Mouse (Mus musculus): ENCODE results near the gene Cpxm1. TPM values are rescaled to one million over a fixed set of nuclear protein-coding genes. Genes with fewer than 3 reads are reported as not detected.

Cpxm1 gene
- polyA plus RNA-seq (2014; fragmentation: Illumina TruSeq; extraction: RNeasy Lipid Tissue Mini Kit (QIAGEN cat#74804); ENCODE audit: low read depth, low replicate concordance) = 0.28 TPM

GRCm38 (mm10) chr2:130397186-130397985 lies at the start of gene Cpxm1:
Gene Cpxm1 (minus strand): TSS chr2:130397574.

GRCm38 (mm10) chr2:130424126-130424853 lies 26.9 kb upstream of the Cpxm1 start, which contains the start of the genes Vps16 and Pced1a:
Gene Vps16 (plus strand): TSS chr2:130424339.
Gene Pced1a (minus strand): TSS chr2:130424701.

GRCm38 (mm10) chr2:130406178-130406577 lies 8.8 kb upstream of the Cpxm1 start, which contains the start of gene Tmem239:
Gene Tmem239 (plus strand): TSS chr2:130406478.

GRCm38 (mm10) chr2:130404939-130405338 lies 7.6 kb upstream of the Cpxm1 start, which contains the start of the genes Gm28372 and 1700020A23Rik:
Gene Gm28372 (plus strand): TSS chr2:130405239.
Gene 1700020A23Rik (plus strand): TSS chr2:130405259.

Other genes with a start within 250 kb of the Cpxm1 start
- gene Snrpb, start 218.2 kb downstream of the Cpxm1 start, polyA plus RNA-seq (2014; fragmentation: Illumina TruSeq; extraction: RNeasy Lipid Tissue Mini Kit (QIAGEN cat#74804); ENCODE audit: low read depth, low replicate concordance) = 10.7 TPM
- gene Tmc2, start 202.4 kb downstream of the Cpxm1 start, polyA plus RNA-seq (2014; fragmentation: Illumina TruSeq; extraction: RNeasy Lipid Tissue Mini Kit (QIAGEN cat#74804); ENCODE audit: low read depth, low replicate concordance) = not detected
- gene Nop56, start 123.1 kb downstream of the Cpxm1 start, polyA plus RNA-seq (2014; fragmentation: Illumina TruSeq; extraction: RNeasy Lipid Tissue Mini Kit (QIAGEN cat#74804); ENCODE audit: low read depth, low replicate concordance) = 64.5 TPM
- gene Idh3b, start 113.0 kb downstream of the Cpxm1 start, polyA plus RNA-seq (2014; fragmentation: Illumina TruSeq; extraction: RNeasy Lipid Tissue Mini Kit (QIAGEN cat#74804); ENCODE audit: low read depth, low replicate concordance) = 122 TPM
- gene Ebf4, start 102.4 kb downstream of the Cpxm1 start, polyA plus RNA-seq (2014; fragmentation: Illumina TruSeq; extraction: RNeasy Lipid Tissue Mini Kit (QIAGEN cat#74804); ENCODE audit: low read depth, low replicate concordance) = not detected
- gene Gm28372, start 7.7 kb upstream of the Cpxm1 start, polyA plus RNA-seq (2014; fragmentation: Illumina TruSeq; extraction: RNeasy Lipid Tissue Mini Kit (QIAGEN cat#74804); ENCODE audit: low read depth, low replicate concordance) = not detected
- gene 1700020A23Rik, start 7.7 kb upstream of the Cpxm1 start, polyA plus RNA-seq (2014; fragmentation: Illumina TruSeq; extraction: RNeasy Lipid Tissue Mini Kit (QIAGEN cat#74804); ENCODE audit: low read depth, low replicate concordance) = not detected
- not detected for gene Tmem239, start 8.9 kb upstream of the Cpxm1 start, polyA plus RNA-seq (2014; fragmentation: Illumina TruSeq; extraction: RNeasy Lipid Tissue Mini Kit (QIAGEN cat#74804); ENCODE audit: low read depth, low replicate concordance)
- 19.0 TPM for gene Vps16, start 26.8 kb upstream of the Cpxm1 start, polyA plus RNA-seq (2014; fragmentation: Illumina TruSeq; extraction: RNeasy Lipid Tissue Mini Kit (QIAGEN cat#74804); ENCODE audit: low read depth, low replicate concordance)
- 6.6 TPM for gene Pced1a, start 27.1 kb upstream of the Cpxm1 start, polyA plus RNA-seq (2014; fragmentation: Illumina TruSeq; extraction: RNeasy Lipid Tissue Mini Kit (QIAGEN cat#74804); ENCODE audit: low read depth, low replicate concordance)
- 98.7 TPM for gene Ptpra, start 52.7 kb upstream of the Cpxm1 start, polyA plus RNA-seq (2014; fragmentation: Illumina TruSeq; extraction: RNeasy Lipid Tissue Mini Kit (QIAGEN cat#74804); ENCODE audit: low read depth, low replicate concordance)
- 0.60 TPM for gene Mrps26, start 166.2 kb upstream of the Cpxm1 start, polyA plus RNA-seq (2014; fragmentation: Illumina TruSeq; extraction: RNeasy Lipid Tissue Mini Kit (QIAGEN cat#74804); ENCODE audit: low read depth, low replicate concordance)
- gene Oxt, start 178.6 kb upstream of the Cpxm1 start, polyA plus RNA-seq (2014; fragmentation: Illumina TruSeq; extraction: RNeasy Lipid Tissue Mini Kit (QIAGEN cat#74804); ENCODE audit: low read depth, low replicate concordance) = not detected
- not detected for gene Avp, start 185.0 kb upstream of the Cpxm1 start, polyA plus RNA-seq (2014; fragmentation: Illumina TruSeq; extraction: RNeasy Lipid Tissue Mini Kit (QIAGEN cat#74804); ENCODE audit: low read depth, low replicate concordance)
- 15.0 TPM for gene Fastkd5, start 232.5 kb upstream of the Cpxm1 start, polyA plus RNA-seq (2014; fragmentation: Illumina TruSeq; extraction: RNeasy Lipid Tissue Mini Kit (QIAGEN cat#74804); ENCODE audit: low read depth, low replicate concordance)
- gene Ubox5, start 232.5 kb upstream of the Cpxm1 start, polyA plus RNA-seq (2014; fragmentation: Illumina TruSeq; extraction: RNeasy Lipid Tissue Mini Kit (QIAGEN cat#74804); ENCODE audit: low read depth, low replicate concordance) = 7.4 TPM
- 9.0 TPM for gene Lzts3, start 245.2 kb upstream of the Cpxm1 start, polyA plus RNA-seq (2014; fragmentation: Illumina TruSeq; extraction: RNeasy Lipid Tissue Mini Kit (QIAGEN cat#74804); ENCODE audit: low read depth, low replicate concordance)

Data from sigmoid colon, adult 10 weeks (tissue).